Mouse (Mus musculus) cortical plate, adult 2 months (tissue): ENCODE results near the gene Fbxo2.

Experiments used
- CTCF ChIP-seq: fragments of 200-500 bp; IDR thresholded peaks from 2 replicates; pipeline ENCODE4 v1.5.1; 2011; ENCODE audit warnings: mild to moderate bottlenecking, control low read depth, low read length; ENCODE audit not compliant: insufficient read depth; ENCODE audit errors: extremely low read depth
- POLR2A ChIP-seq: fragments of 200-500 bp; IDR thresholded peaks from 2 replicates; pipeline ENCODE4 v1.6.1; 2011; ENCODE audit warnings: mild to moderate bottlenecking, low read length, control low read depth; ENCODE audit not compliant: insufficient read depth; ENCODE audit errors: extremely low read depth

DNA sequence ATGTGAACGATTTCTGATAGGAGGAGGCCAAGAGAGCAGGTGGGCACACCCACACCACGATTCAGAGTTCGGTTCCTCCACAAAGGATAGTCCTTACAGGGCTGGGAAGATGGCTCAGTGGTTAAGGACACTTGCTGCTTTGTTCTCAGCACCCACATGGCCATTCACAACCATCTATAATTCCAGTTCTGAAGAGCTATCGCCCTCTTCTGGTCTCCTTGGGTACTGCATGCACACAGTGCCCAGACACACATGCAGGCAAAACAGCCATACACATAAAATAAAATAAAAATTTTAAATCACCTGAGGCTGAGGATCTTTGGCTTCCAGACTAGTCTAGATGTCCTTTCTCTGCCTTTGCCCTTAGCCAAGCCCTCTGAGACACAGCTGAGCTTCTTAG, 43.0 kb upstream of the Fbxo2 start:
- TF ChIP-seq POLR2A (no peak), CTCF (no peak)
